Mouse (Mus musculus): ENCODE measurements around the gene Gm5269. TPM values are rescaled to one million over a fixed set of nuclear protein-coding genes. Genes with fewer than 3 reads are reported as not detected.

Gene Gm5269
- polyA plus RNA-seq (2017; shearing (Covaris generic)) = not detected

GRCm38 (mm10) chr1:45890173-45890572 is at the start of gene Gm5269:
Gene Gm5269 (minus strand): TSS chr1:45890273.

DNA sequence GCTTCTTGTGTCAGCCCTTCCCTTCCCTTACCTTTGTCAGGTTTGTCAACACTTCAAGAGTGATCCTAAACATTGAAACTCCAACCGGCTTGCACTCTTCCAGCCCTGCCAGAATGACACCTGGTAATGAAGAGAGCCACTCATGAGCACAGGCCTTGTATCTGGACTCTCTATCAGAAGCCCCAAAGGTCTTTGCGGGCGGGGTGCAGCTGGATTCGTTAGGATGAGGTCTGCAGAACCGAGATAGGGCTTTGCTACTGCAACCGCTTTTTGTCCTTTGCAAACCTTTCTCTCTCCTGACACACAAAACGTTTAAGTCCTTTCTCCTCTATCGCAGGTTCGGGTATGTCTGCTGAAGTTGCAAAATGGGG is 36.3 kb upstream of the Gm5269 start, which contains the start of gene Slc40a1:
Gene Slc40a1 (minus strand): TSS at position 131 of the 371 bp plus-strand sequence.

Other genes starting within 250 kb of the Gm5269 start
- 55.6 TPM for gene Wdr75, start 95.1 kb downstream of the Gm5269 start, polyA plus RNA-seq (2017; shearing (Covaris generic))
- 4.1 TPM for gene Slc40a1, start 36.2 kb upstream of the Gm5269 start, polyA plus RNA-seq (2017; shearing (Covaris generic))
- 5.1 TPM for gene Dnah7b, start 176.0 kb upstream of the Gm5269 start, polyA plus RNA-seq (2017; shearing (Covaris generic))

All from CD4-positive, CD25-positive, alpha-beta regulatory T cell (primary cell).